Mouse (Mus musculus): ENCODE data around the gene Lipa. TPM values are rescaled to one million over a fixed set of nuclear protein-coding genes. Genes with fewer than 3 reads are reported as not detected.

Gene Lipa
- polyA plus RNA-seq, 2 experiments, result 22.7 to 40.4 TPM

- Histone ChIP-seq H3K4me2 (ENCODE audit: low read depth) (no peak overlapping the region), H3K4me1 (replicated peaks; ENCODE audit: control insufficient read depth in 2 of 2, insufficient read depth in 2 of 2, low read length in 1 of 2) (peaks cover 0 to 5% of the 10 kb centered on the region in 2 experiments; a peak in 2 of 4 replicates), H3K27ac (no peak overlapping the region), H3K9me3 (ENCODE audit: control insufficient read depth, low read length) (no peaks in the 10 kb centered on the region), H3K4me3 (ENCODE audit: insufficient read depth in 1 of 2, low read depth in 2 of 2, low read length in 2 of 2) (no peak overlapping the region), H3K9ac (replicated peaks) (no peak overlapping the region), H3K36me3 (replicated peaks; ENCODE audit: control insufficient read depth, insufficient read depth, low read depth) (no peaks in the 10 kb centered on the region), H3K27me3 (ENCODE audit: control insufficient read depth, insufficient read depth, low read length) (no peaks in the 10 kb centered on the region)
- ATAC-seq (ENCODE audit: insufficient read depth), result no peak
- TF ChIP-seq EP300 (IDR thresholded peaks at IDR 0.05; ENCODE audit: low read depth) (no peak), CTCF (IDR thresholded peaks at IDR 0.05; ENCODE audit: low read depth) (no peak)
- WGBS (ENCODE audit: insufficient replicate concordance), result 66% methylated on average over 3 of the region's 3 CpGs
- no peak for DNase-seq (ENCODE audit: low read depth in 3 of 3, low spot score in 3 of 3)
These were observed 26.2 kb upstream of the Lipa start for GRCm38 (mm10) chr19:34553522-34553921.

DNA sequence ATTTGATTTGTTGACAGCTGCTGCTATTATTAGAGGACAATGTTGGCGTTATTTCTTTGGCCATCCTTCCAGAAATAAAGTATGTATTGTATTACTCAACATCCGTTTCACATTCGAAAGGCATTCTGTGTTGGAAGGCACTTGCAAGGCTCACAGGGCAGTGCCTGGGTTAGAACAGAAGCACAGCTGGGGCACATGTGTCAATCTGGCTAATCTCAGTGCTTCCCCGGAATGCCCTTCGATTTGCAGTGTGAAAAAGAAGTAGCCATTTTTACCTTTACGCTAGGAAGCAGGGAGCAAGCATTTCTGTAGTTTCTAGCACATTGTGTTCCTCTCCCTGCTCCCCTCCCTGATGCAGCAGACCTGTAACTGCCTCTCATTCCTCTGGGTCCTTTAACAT lies 25.7 kb upstream of the Lipa start:
- no peak overlapping the region for H3K27ac ChIP-seq
- no peaks in the 10 kb centered on the region for H3K36me3 ChIP-seq (replicated peaks; ENCODE audit: control insufficient read depth, insufficient read depth, low read depth)
- H3K27me3 ChIP-seq (ENCODE audit: control insufficient read depth, insufficient read depth, low read length), result no peaks in the 10 kb centered on the region
- no peak for ATAC-seq (ENCODE audit: insufficient read depth)
- H3K4me3 ChIP-seq (ENCODE audit: insufficient read depth in 1 of 2, low read depth in 2 of 2, low read length in 2 of 2), result no peak overlapping the region
- H3K4me1 ChIP-seq (replicated peaks; ENCODE audit: control insufficient read depth in 2 of 2, insufficient read depth in 2 of 2, low read length in 1 of 2), result peaks cover 0 to 5% of the 10 kb centered on the region in 2 experiments; a peak in 2 of 4 replicates
- 63% methylated on average over 6 of the region's 6 CpGs for WGBS (ENCODE audit: insufficient replicate concordance)
- no peak for DNase-seq (ENCODE audit: low read depth in 3 of 3, low spot score in 3 of 3)
- H3K4me2 ChIP-seq (ENCODE audit: low read depth), result no peak overlapping the region
- no peak overlapping the region for H3K9ac ChIP-seq (replicated peaks)
- H3K9me3 ChIP-seq (ENCODE audit: control insufficient read depth, low read length), result no peaks in the 10 kb centered on the region
- TF ChIP-seq CTCF (IDR thresholded peaks at IDR 0.05; ENCODE audit: low read depth) (no peak), EP300 (IDR thresholded peaks at IDR 0.05; ENCODE audit: low read depth) (no peak)

DNA sequence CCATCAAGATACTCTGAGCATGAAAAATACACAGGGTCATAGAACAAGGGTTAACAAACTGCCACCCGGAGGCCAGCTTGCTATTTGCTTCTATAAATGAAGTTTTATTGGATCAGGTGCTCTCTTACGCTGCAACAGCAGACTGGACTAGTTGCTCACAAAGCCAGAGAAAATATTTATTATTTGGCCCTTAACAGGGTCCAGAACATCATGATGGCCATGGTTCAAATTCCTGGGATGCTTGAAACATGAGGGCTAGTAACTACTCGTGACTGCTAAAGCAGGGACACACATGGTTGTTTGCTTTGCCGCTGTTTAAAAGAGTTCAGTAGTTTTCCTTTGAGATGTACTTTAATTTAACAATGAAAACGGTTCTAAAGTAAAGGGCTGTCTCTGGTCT lies 24.7 kb upstream of the Lipa start:
- peaks cover 0 to 5% of the 10 kb centered on the region in 2 experiments; a peak in 2 of 4 replicates for H3K4me1 ChIP-seq (replicated peaks; ENCODE audit: control insufficient read depth in 2 of 2, insufficient read depth in 2 of 2, low read length in 1 of 2)
- 0 out of 2 replicates have a peak overlapping the region, but pooled peaks have one; percentile 13 for H3K9ac ChIP-seq (replicated peaks)
- H3K4me3 ChIP-seq (ENCODE audit: insufficient read depth in 1 of 2, low read depth in 2 of 2, low read length in 2 of 2), result no peak overlapping the region
- no peak overlapping the region for H3K27ac ChIP-seq
- H3K4me2 ChIP-seq (ENCODE audit: low read depth), result peak overlapping the region; percentile 31
- H3K27me3 ChIP-seq (ENCODE audit: control insufficient read depth, insufficient read depth, low read length), result no peaks in the 10 kb centered on the region
- TF ChIP-seq CTCF (IDR thresholded peaks at IDR 0.05; ENCODE audit: low read depth) (no peak), EP300 (IDR thresholded peaks at IDR 0.05; ENCODE audit: low read depth) (no peak)
- DNase-seq (ENCODE audit: low read depth in 3 of 3, low spot score in 3 of 3) (no peak), ATAC-seq (ENCODE audit: insufficient read depth) (no peak)
- 62% methylated on average over 5 of the region's 5 CpGs for WGBS (ENCODE audit: insufficient replicate concordance)
- H3K9me3 ChIP-seq (ENCODE audit: control insufficient read depth, low read length), result no peaks in the 10 kb centered on the region
- H3K36me3 ChIP-seq (replicated peaks; ENCODE audit: control insufficient read depth, insufficient read depth, low read depth), result no peaks in the 10 kb centered on the region

- WGBS (ENCODE audit: insufficient replicate concordance), result under 1% methylated on average over 22 of the region's 22 CpGs
These were observed 23.4 kb upstream of the Lipa start, which contains the start of gene Ifit2 for GRCm38 (mm10) chr19:34550534-34551223. Ifit2 (plus strand) TSS chr19:34550694.

GRCm38 (mm10) chr19:34550205-34550533 lies 22.9 kb upstream of the Lipa start:
- H3K27ac ChIP-seq, result no peak overlapping the region
- DNase-seq (ENCODE audit: low read depth in 3 of 3, low spot score in 3 of 3) (no peak), ATAC-seq (ENCODE audit: insufficient read depth) (peak; percentile 11; the same call in 1 of the 2 replicates)
- peak overlapping the region; percentile 58 to 95 for H3K4me3 ChIP-seq (ENCODE audit: insufficient read depth in 1 of 2, low read depth in 2 of 2, low read length in 2 of 2)
- H3K4me1 ChIP-seq (replicated peaks; ENCODE audit: control insufficient read depth in 2 of 2, insufficient read depth in 2 of 2, low read length in 1 of 2), result peaks cover 0 to 4% of the 10 kb centered on the region in 2 experiments; a peak in 2 of 4 replicates
- peak overlapping the region; percentile 56; the same call in 1 of the 2 replicates for H3K9ac ChIP-seq (replicated peaks)
- WGBS (ENCODE audit: insufficient replicate concordance), result 22% methylated on average over 4 of the region's 4 CpGs
- TF ChIP-seq EP300 (IDR thresholded peaks at IDR 0.05; ENCODE audit: low read depth) (0 out of 2 replicates have a peak, but pooled peaks have one; percentile 30), CTCF (IDR thresholded peaks at IDR 0.05; ENCODE audit: low read depth) (no peak)
- H3K36me3 ChIP-seq (replicated peaks; ENCODE audit: control insufficient read depth, insufficient read depth, low read depth), result no peaks in the 10 kb centered on the region
- peak overlapping the region; percentile 71 for H3K4me2 ChIP-seq (ENCODE audit: low read depth)
- H3K9me3 ChIP-seq (ENCODE audit: control insufficient read depth, low read length), result no peaks in the 10 kb centered on the region
- no peaks in the 10 kb centered on the region for H3K27me3 ChIP-seq (ENCODE audit: control insufficient read depth, insufficient read depth, low read length)

More at GRCm38 (mm10) chr19:34550534-34551223, 23.4 kb upstream of the Lipa start, which contains the start of gene Ifit2:
- peak; percentile 62 to 69 (median 66) for DNase-seq (ENCODE audit: low read depth in 3 of 3, low spot score in 3 of 3)
- peak within 1 kb of the TSS; percentile 56 for H3K9ac ChIP-seq (replicated peaks)
- TF ChIP-seq EP300 (IDR thresholded peaks at IDR 0.05; ENCODE audit: low read depth) (no peak), CTCF (IDR thresholded peaks at IDR 0.05; ENCODE audit: low read depth) (peak; percentile 76)
- peak within 1 kb of the TSS; percentile 71 for H3K4me2 ChIP-seq (ENCODE audit: low read depth)
- H3K4me3 ChIP-seq (ENCODE audit: insufficient read depth in 1 of 2, low read depth in 2 of 2, low read length in 2 of 2), result peak within 1 kb of the TSS; percentile 58 to 95
- H3K9me3 ChIP-seq (ENCODE audit: control insufficient read depth, low read length), result no peaks in the 10 kb centered on the region
- ATAC-seq (ENCODE audit: insufficient read depth), result peak; percentile 94
- H3K27me3 ChIP-seq (ENCODE audit: control insufficient read depth, insufficient read depth, low read length), result no peaks in the 10 kb centered on the region
- H3K4me1 ChIP-seq (replicated peaks; ENCODE audit: control insufficient read depth in 2 of 2, insufficient read depth in 2 of 2, low read length in 1 of 2), result peaks cover 0 to 4% of the 10 kb centered on the region in 2 experiments; a peak in 2 of 4 replicates
- H3K27ac ChIP-seq, result no peak within 1 kb of the TSS
- H3K36me3 ChIP-seq (replicated peaks; ENCODE audit: control insufficient read depth, insufficient read depth, low read depth), result no peaks in the 10 kb centered on the region

All from liver, embryonic 14.5 days (tissue).